ENCODE assay signal across 8 mouse cellular contexts in the genomic region with DNA sequence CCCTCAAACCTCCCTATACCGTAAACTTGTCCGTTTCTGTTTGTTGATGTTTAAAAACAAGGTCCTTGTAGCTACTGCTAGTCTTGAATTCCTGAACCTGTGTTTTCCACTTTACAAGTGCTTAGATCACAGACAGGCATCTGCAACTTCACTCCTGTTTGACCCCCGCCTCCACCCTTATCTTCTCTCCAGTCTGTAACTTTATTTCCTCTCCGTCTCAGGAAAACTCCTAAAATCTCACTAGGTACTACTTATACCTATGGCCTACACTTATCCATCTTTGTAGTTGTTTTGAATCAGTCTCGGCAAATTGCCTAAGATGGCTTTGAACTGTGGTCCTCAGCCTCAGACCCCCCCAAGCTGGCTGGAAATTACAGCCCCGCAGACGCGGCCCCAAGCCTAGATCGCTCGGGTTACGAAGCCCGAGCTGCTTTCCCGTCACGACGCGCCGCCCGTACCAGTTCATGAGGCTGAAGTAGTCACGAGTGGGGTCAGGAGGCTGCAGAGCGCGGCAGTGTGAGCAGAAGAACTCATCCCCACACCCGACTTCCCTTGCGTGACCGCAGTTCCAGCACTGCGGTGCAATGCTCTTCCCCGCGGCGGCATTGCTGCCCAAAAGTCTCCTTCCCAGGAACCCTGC. TPM values are rescaled to one million over a fixed set of nuclear protein-coding genes. Genes with fewer than 3 reads are reported as not detected.
A peak's percentile ranks its signal among the peaks of the same experiment; 100 is the strongest.
DNase-seq lines count a peak whose midpoint lies in the region; ATAC-seq and TF ChIP-seq lines count a peak whose summit lies in the region.

No protein-coding gene starts in this region.

- TF ChIP-seq POLR2A in bone marrow macrophage, adult 2 months (IDR thresholded peaks at IDR 0.05; ENCODE audit: borderline replicate concordance, low read depth, low read length), result 0 out of 2 replicates have a peak, but pooled peaks have one; percentile 63

- H3K27me3 ChIP-seq in kidney, embryonic 14.5 days (ENCODE audit: control insufficient read depth, insufficient read depth, low read length), result no peaks in the 10 kb centered on the region
- no peaks in the 10 kb centered on the region for H3K27me3 ChIP-seq in hindbrain, embryonic 13.5 days
- no peaks in the 10 kb centered on the region for H3K27me3 ChIP-seq in midbrain, embryonic 11.5 days (ENCODE audit: control insufficient read depth, insufficient read depth, low read length)

- peaks cover 6% of the 10 kb centered on the region; the same call in 1 of the 2 replicates for H3K4me1 ChIP-seq in kidney, embryonic 14.5 days (ENCODE audit: control insufficient read depth, insufficient read depth, low read length)
- peaks cover 15% of the 10 kb centered on the region for H3K4me1 ChIP-seq in bone marrow macrophage, adult 2 months (ENCODE audit: control insufficient read depth, insufficient read depth, low read length)
- peaks cover 15% of the 10 kb centered on the region for H3K4me1 ChIP-seq in hindbrain, embryonic 13.5 days (replicated peaks)
- H3K4me1 ChIP-seq in midbrain, embryonic 11.5 days (ENCODE audit: control insufficient read depth, insufficient read depth, low read length), result no peaks in the 10 kb centered on the region

- peak; percentile 75 for ATAC-seq in kidney, embryonic 14.5 days (ENCODE audit: low FRiP score, low TSS enrichment)
- peak; percentile 84 for ATAC-seq in hindbrain, embryonic 13.5 days (ENCODE audit: low FRiP score)
- no peak; the same call in 1 of the 2 replicates for ATAC-seq in midbrain, embryonic 11.5 days (ENCODE audit: low FRiP score)

- peak overlapping the region; percentile 81 for H3K27ac ChIP-seq in kidney, embryonic 14.5 days (ENCODE audit: low read depth, low read length)
- H3K27ac ChIP-seq in bone marrow macrophage, adult 2 months (ENCODE audit: insufficient read depth, low read depth, low read length), result peak overlapping the region; percentile 85
- peak overlapping the region; percentile 68 for H3K27ac ChIP-seq in hindbrain, embryonic 13.5 days
- H3K27ac ChIP-seq in midbrain, embryonic 11.5 days (ENCODE audit: low read depth, low read length), result no peak overlapping the region

- WGBS in kidney, embryonic 14.5 days, result 5% methylated on average over 28 of the region's 28 CpGs
- WGBS in hindbrain, embryonic 13.5 days, result 8% methylated on average over 28 of the region's 28 CpGs
- WGBS in midbrain, embryonic 11.5 days, result 7% methylated on average over 28 of the region's 28 CpGs

- intact Hi-C loops in left cerebral cortex, postnatal 14 days (cut with DNase I), result loop anchor here (5.0 kb wide), 2 partner anchors 83 to 418 kb away; no protein-coding TSS in a partner anchor

- H3K9me3 ChIP-seq in kidney, embryonic 14.5 days (ENCODE audit: control insufficient read depth, low read length), result no peaks in the 10 kb centered on the region
- H3K9me3 ChIP-seq in hindbrain, embryonic 13.5 days, result no peaks in the 10 kb centered on the region
- no peaks in the 10 kb centered on the region for H3K9me3 ChIP-seq in midbrain, embryonic 11.5 days (ENCODE audit: control insufficient read depth, low read length)

- peak overlapping the region; percentile 78 for H3K4me3 ChIP-seq in kidney, embryonic 14.5 days (ENCODE audit: low read length)
- H3K4me3 ChIP-seq in bone marrow macrophage, adult 2 months (ENCODE audit: insufficient read depth, low read length), result peak overlapping the region; percentile 85
- peak overlapping the region; percentile 71 for H3K4me3 ChIP-seq in hindbrain, embryonic 13.5 days
- peak overlapping the region; percentile 45 for H3K4me3 ChIP-seq in midbrain, embryonic 11.5 days (ENCODE audit: low read depth, low read length)

- H3K4me2 ChIP-seq in kidney, embryonic 14.5 days (replicated peaks; ENCODE audit: low read depth, low read length), result peak overlapping the region; percentile 72
- peak overlapping the region; percentile 75 for H3K4me2 ChIP-seq in hindbrain, embryonic 13.5 days
- peak overlapping the region; percentile 81 for H3K4me2 ChIP-seq in midbrain, embryonic 11.5 days

- no peak for TF ChIP-seq CTCF in bone marrow macrophage, adult 2 months (IDR thresholded peaks at IDR 0.05; ENCODE audit: low read depth, low read length)

- no peak for DNase-seq in kidney, postnatal 4 days
- peak; percentile 85 for DNase-seq in midbrain, embryonic 11.5 days (ENCODE audit: low spot score, missing footprints)
- DNase-seq in cerebellum, postnatal 36 days, result no peak
- no peak for DNase-seq in left cerebral cortex, postnatal 14 days (ENCODE audit: low spot score in 2 of 2)
- no peak for DNase-seq in adrenal gland, adult 18-20 months (ENCODE audit: low spot score in 2 of 2)

- peak overlapping the region; percentile 80 for H3K9ac ChIP-seq in kidney, embryonic 14.5 days (ENCODE audit: low read depth, low read length)
- peak overlapping the region; percentile 79 for H3K9ac ChIP-seq in hindbrain, embryonic 13.5 days
- H3K9ac ChIP-seq in midbrain, embryonic 11.5 days (ENCODE audit: low read length), result peak overlapping the region; percentile 62

- peaks cover 20% of the 10 kb centered on the region; the same call in 1 of the 2 replicates for H3K36me3 ChIP-seq in kidney, embryonic 14.5 days (ENCODE audit: control insufficient read depth, insufficient read depth, low read length)
- H3K36me3 ChIP-seq in hindbrain, embryonic 13.5 days, result no peaks in the 10 kb centered on the region
- no peaks in the 10 kb centered on the region; the same call in 1 of the 2 replicates for H3K36me3 ChIP-seq in midbrain, embryonic 11.5 days (ENCODE audit: control insufficient read depth, insufficient read depth, low read length)

RNA-seq across cellular contexts. Expression of a gene that starts 0.4 kb away (rescaled TPM):
- 31.0 and 31.3 TPM in 2 replicates for polyA plus RNA-seq in kidney, embryonic 14.5 days (2014; fragmentation: Nextera tagmentation; extraction: Ambion mirVana)
- polyA plus RNA-seq in bone marrow macrophage, adult 2 months (2012; ENCODE audit: insufficient read depth, insufficient read length, missing spikeins), result 58.7 and 84.4 TPM in 2 replicates
- 10.7 and 12.6 TPM in 2 replicates for polyA plus RNA-seq in hindbrain, embryonic 13.5 days (2015; fragmentation: Nextera tagmentation; extraction: Ambion mirVana)
- polyA plus RNA-seq in midbrain, embryonic 11.5 days (2014; fragmentation: Nextera tagmentation; extraction: Ambion mirVana), result 21.0 and 25.0 TPM in 2 replicates
- 10 to 100 TPM in 1 of 2 experiments, 1 to 10 TPM in 1; 9.2 to 12.2 TPM for total RNA-seq in left cerebral cortex, postnatal 14 days (2021)
- 10 to 100 TPM; 13.9 to 14.9 TPM for total RNA-seq in adrenal gland, adult 18-20 months (2021)

RNA-seq across cellular contexts. Expression of a gene that starts 0.6 kb away (rescaled TPM):
- 36.2 and 37.5 TPM in 2 replicates for polyA plus RNA-seq in kidney, embryonic 14.5 days (2014; fragmentation: Nextera tagmentation; extraction: Ambion mirVana)
- polyA plus RNA-seq in bone marrow macrophage, adult 2 months (2012; ENCODE audit: insufficient read depth, insufficient read length, missing spikeins), result 32.6 and 33.5 TPM in 2 replicates
- polyA plus RNA-seq in hindbrain, embryonic 13.5 days (2015; fragmentation: Nextera tagmentation; extraction: Ambion mirVana), result 6.5 and 8.0 TPM in 2 replicates
- polyA plus RNA-seq in midbrain, embryonic 11.5 days (2014; fragmentation: Nextera tagmentation; extraction: Ambion mirVana), result 26.8 and 28.5 TPM in 2 replicates
- total RNA-seq in left cerebral cortex, postnatal 14 days (2021), result 1 to 10 TPM; 1.4 to 1.6 TPM
- 1 to 10 TPM; 1.9 to 2.6 TPM for total RNA-seq in adrenal gland, adult 18-20 months (2021)

RNA-seq across cellular contexts. Expression of a gene that starts 29.3 kb away (rescaled TPM):
- 33.6 and 34.6 TPM in 2 replicates for polyA plus RNA-seq in kidney, embryonic 14.5 days (2014; fragmentation: Nextera tagmentation; extraction: Ambion mirVana)
- 46.3 and 55.4 TPM in 2 replicates for polyA plus RNA-seq in bone marrow macrophage, adult 2 months (2012; ENCODE audit: insufficient read depth, insufficient read length, missing spikeins)
- 30.3 and 33.0 TPM in 2 replicates for polyA plus RNA-seq in hindbrain, embryonic 13.5 days (2015; fragmentation: Nextera tagmentation; extraction: Ambion mirVana)
- 28.1 and 36.1 TPM in 2 replicates for polyA plus RNA-seq in midbrain, embryonic 11.5 days (2014; fragmentation: Nextera tagmentation; extraction: Ambion mirVana)
- total RNA-seq in left cerebral cortex, postnatal 14 days (2021), result 10 to 100 TPM; 67.6 to 70.6 TPM
- total RNA-seq in adrenal gland, adult 18-20 months (2021), result 10 to 100 TPM; 39.6 to 50.7 TPM

RNA-seq across cellular contexts. Expression of a gene that starts 40.4 kb away (rescaled TPM):
- polyA plus RNA-seq in kidney, embryonic 14.5 days (2014; fragmentation: Nextera tagmentation; extraction: Ambion mirVana), result 19.3 and 24.7 TPM in 2 replicates
- 1.2 and 1.7 TPM in 2 replicates for polyA plus RNA-seq in bone marrow macrophage, adult 2 months (2012; ENCODE audit: insufficient read depth, insufficient read length, missing spikeins)
- polyA plus RNA-seq in hindbrain, embryonic 13.5 days (2015; fragmentation: Nextera tagmentation; extraction: Ambion mirVana), result 20.2 and 22.0 TPM in 2 replicates
- 12.7 and 13.5 TPM in 2 replicates for polyA plus RNA-seq in midbrain, embryonic 11.5 days (2014; fragmentation: Nextera tagmentation; extraction: Ambion mirVana)
- 10 to 100 TPM; 15.0 to 16.9 TPM for total RNA-seq in left cerebral cortex, postnatal 14 days (2021)
- 10 to 100 TPM; 15.4 to 20.2 TPM for total RNA-seq in adrenal gland, adult 18-20 months (2021)

RNA-seq across cellular contexts. Expression of a gene that starts 58.7 kb away (rescaled TPM):
- 24.5 and 25.2 TPM in 2 replicates for polyA plus RNA-seq in kidney, embryonic 14.5 days (2014; fragmentation: Nextera tagmentation; extraction: Ambion mirVana)
- 11.4 and 12.7 TPM in 2 replicates for polyA plus RNA-seq in bone marrow macrophage, adult 2 months (2012; ENCODE audit: insufficient read depth, insufficient read length, missing spikeins)
- 22.3 and 22.5 TPM in 2 replicates for polyA plus RNA-seq in hindbrain, embryonic 13.5 days (2015; fragmentation: Nextera tagmentation; extraction: Ambion mirVana)
- 14.9 and 16.5 TPM in 2 replicates for polyA plus RNA-seq in midbrain, embryonic 11.5 days (2014; fragmentation: Nextera tagmentation; extraction: Ambion mirVana)
- total RNA-seq in left cerebral cortex, postnatal 14 days (2021), result 10 to 100 TPM; 18.3 to 21.2 TPM
- 10 to 100 TPM; 36.4 to 47.3 TPM for total RNA-seq in adrenal gland, adult 18-20 months (2021)
